Mouse (Mus musculus) G1E (cell line): ENCODE measurements at regions not wholly inside any gene's neighbourhood (a gene's known extent, or its start where the extent isn't known, plus 50 kb on each side); places are given as distances from the start of the nearest gene placed in this dataset.

Experiments used
- ATAC-seq: 2 replicates; pipeline ENCODE4 v1.8.0; 2016; ENCODE audit warnings: mild to moderate bottlenecking; ENCODE audit not compliant: insufficient number of reproducible peaks, poor library complexity, low FRiP score, severe bottlenecking; ENCODE audit errors: extremely low read depth
- DNase-seq: peaks from one replicate; pipeline ENCODE4 v3.0.0; 2012; ENCODE audit warnings: low spot score
- H3K27me3 ChIP-seq: 2 replicates; pipeline ENCODE4 v1.6.1; 2012; ENCODE audit warnings: mild to moderate bottlenecking, low read length, inconsistent platforms; ENCODE audit not compliant: insufficient read depth
- H3K36me3 ChIP-seq: replicated peaks from 2 replicates; pipeline ENCODE3; 2012; ENCODE audit warnings: mild to moderate bottlenecking, inconsistent platforms
- H3K4me1 ChIP-seq: 2 replicates; pipeline ENCODE4 v1.6.1; 2012; ENCODE audit warnings: low read depth, low read length, inconsistent platforms, mixed read lengths; ENCODE audit not compliant: insufficient read depth
- H3K4me3 ChIP-seq: 2 replicates; pipeline ENCODE4 v1.5.1; 2012; ENCODE audit warnings: low read depth, mild to moderate bottlenecking, inconsistent platforms, low read length, moderate library complexity, mixed read lengths
- H3K9me3 ChIP-seq: replicated peaks from 2 replicates; pipeline ENCODE4 v1.6.1; 2012; ENCODE audit warnings: inconsistent platforms
- CTCF ChIP-seq: IDR thresholded peaks from 2 replicates; pipeline ENCODE4 v1.5.1; 2012; ENCODE audit warnings: low read depth, low read length, inconsistent platforms, mixed read lengths
- GATA1 ChIP-seq: IDR thresholded peaks from 2 replicates; pipeline ENCODE4 v1.6.1; 2012; ENCODE audit warnings: borderline replicate concordance, low read length, inconsistent platforms, mixed read lengths
- GATA2 ChIP-seq: IDR thresholded peaks from 2 replicates; pipeline ENCODE4 v1.6.1; 2012; ENCODE audit warnings: low read depth, low read length, inconsistent platforms, borderline replicate concordance
- POLR2AphosphoS5 ChIP-seq: IDR thresholded peaks from 2 replicates; pipeline ENCODE4 v1.6.1; 2012; ENCODE audit warnings: low read depth, low read length, inconsistent platforms; ENCODE audit not compliant: insufficient replicate concordance
- TAL1 ChIP-seq: conservative IDR thresholded peaks from 2 replicates; pipeline ENCODE4 v1.6.1; 2012; ENCODE audit warnings: low read depth, low read length, inconsistent platforms, mixed read lengths

DNA sequence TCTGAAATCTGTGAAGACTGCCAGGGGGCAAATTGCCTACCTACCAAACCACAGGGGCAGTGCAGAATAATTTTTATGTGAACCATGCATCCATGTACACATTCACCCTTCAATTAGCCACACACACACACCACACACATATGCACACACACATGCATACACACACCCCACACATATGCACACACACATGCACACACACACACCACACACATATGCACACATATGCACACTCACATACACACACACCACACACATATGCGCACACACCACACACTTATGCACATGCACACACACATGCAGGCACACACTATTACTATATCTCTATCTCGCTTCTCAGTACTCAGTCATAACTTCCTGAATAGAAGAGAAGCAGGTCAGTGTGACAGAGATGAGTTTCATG is 95.9 kb upstream of the Cadm1 start:
- Histone ChIP-seq H3K4me1 (no peaks in the 10 kb centered on the region), H3K4me3 (no peak overlapping the region), H3K27me3 (peaks cover 3% of the 10 kb centered on the region; the same call in 1 of the 2 replicates), H3K9me3 (peaks cover 19% of the 10 kb centered on the region), H3K36me3 (no peaks in the 10 kb centered on the region)
- ATAC-seq (no peak), DNase-seq (no peak)
- TF ChIP-seq GATA2 (no peak), POLR2AphosphoS5 (no peak), CTCF (no peak), GATA1 (no peak), TAL1 (no peak)

DNA sequence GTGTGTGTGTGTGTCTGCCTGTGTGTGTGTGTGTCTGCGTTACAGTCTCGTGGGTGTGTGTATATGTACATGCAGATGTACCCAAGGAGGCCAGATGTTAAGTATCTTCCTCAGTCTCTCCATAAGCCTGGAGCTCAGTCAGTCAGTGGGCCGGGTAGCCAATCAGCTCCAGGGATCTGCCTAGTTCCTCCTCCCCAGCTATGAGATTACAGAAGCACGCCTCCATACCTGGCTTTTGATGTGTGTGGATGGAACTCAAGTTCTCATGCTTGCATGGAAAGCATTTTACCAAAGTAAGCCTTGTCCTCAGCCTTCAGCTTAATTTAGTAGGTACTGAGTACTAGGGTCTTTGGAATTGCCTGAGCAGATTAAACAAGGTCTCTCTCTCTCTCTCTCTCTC is 91.0 kb upstream of the Cadm1 start:
- Histone ChIP-seq H3K27me3 (peaks cover 3% of the 10 kb centered on the region; the same call in 1 of the 2 replicates), H3K36me3 (no peaks in the 10 kb centered on the region), H3K4me1 (no peaks in the 10 kb centered on the region), H3K9me3 (peaks cover 27% of the 10 kb centered on the region), H3K4me3 (no peak overlapping the region)
- ATAC-seq (no peak), DNase-seq (no peak)
- TF ChIP-seq GATA1 (no peak), TAL1 (no peak), POLR2AphosphoS5 (no peak), CTCF (no peak), GATA2 (no peak)

DNA sequence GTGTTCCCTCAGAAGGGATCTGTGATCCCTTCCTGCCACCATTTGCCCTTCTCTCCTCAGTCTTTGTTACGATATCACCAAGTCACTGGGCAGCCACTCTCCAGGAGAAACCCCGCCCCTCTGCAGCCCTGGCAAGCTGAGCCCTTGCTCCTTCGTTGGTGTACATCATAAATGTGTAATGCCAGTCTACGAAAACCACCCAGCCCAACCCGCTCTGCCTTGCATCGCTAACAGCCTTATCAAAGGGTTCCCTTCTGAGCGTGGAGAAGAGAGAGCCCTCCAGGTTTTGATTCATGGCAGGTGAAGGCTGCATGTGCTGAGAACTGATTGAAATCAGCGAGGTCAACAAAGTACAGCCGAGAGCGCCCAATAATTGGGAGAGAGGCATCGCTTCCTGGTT is 90.5 kb upstream of the Cadm1 start:
- ATAC-seq = no peak
- no peak overlapping the region for H3K4me3 ChIP-seq
- peaks cover 26% of the 10 kb centered on the region for H3K9me3 ChIP-seq
- no peaks in the 10 kb centered on the region for H3K4me1 ChIP-seq
- DNase-seq = no peak
- TF ChIP-seq GATA2 = no peak
- no peak for TF ChIP-seq GATA1
- TF ChIP-seq POLR2AphosphoS5 = no peak
- no peak for TF ChIP-seq CTCF
- TF ChIP-seq TAL1 = no peak
- no peaks in the 10 kb centered on the region for H3K36me3 ChIP-seq
- H3K27me3 ChIP-seq = peaks cover 3% of the 10 kb centered on the region; the same call in 1 of the 2 replicates

DNA sequence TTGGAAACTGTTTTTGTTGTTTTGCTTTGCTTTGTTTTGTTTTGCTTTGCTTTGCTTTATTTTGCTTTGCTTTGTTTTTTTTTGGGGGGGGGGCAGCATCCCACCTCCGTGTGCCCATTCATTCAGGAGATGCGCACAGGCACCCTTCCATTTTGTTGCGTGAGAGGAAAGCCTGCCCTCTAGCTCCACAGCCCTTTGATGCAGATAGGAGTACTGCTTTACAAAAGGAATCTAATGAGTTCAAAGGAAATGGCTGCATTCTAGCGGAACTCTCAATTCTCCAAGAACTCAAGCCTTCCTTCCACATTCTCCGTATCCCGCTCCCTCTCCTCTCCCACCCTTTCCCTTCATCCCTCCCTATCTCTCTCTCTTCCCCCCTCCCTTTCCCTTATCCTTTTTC is 89.8 kb upstream of the Cadm1 start:
- DNase-seq = no peak
- peaks cover 3% of the 10 kb centered on the region; the same call in 1 of the 2 replicates for H3K27me3 ChIP-seq
- H3K36me3 ChIP-seq = no peaks in the 10 kb centered on the region
- H3K4me1 ChIP-seq = no peaks in the 10 kb centered on the region
- H3K9me3 ChIP-seq = peaks cover 26% of the 10 kb centered on the region
- ATAC-seq = no peak
- no peak overlapping the region for H3K4me3 ChIP-seq
- TF ChIP-seq GATA1 = no peak
- no peak for TF ChIP-seq POLR2AphosphoS5
- TF ChIP-seq TAL1 = no peak
- TF ChIP-seq GATA2 = no peak

DNA sequence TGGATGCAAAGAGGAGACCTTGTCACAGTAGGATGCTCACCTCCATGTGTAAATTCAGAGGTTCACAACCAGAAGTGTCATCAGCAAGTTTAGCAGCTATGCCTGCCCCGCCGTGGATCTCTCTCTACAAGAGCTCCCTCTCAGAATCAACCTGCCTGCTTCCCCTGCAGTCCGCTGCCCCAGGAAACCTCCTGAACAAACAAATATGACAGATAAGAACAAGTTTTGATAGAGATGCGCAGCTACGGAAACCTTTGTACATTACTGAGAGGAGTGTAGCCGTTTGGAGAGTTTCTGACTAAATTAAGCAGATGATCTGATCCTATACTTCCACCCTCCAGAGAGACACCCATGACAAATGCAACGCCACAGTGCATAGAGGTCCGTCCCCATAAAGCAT is 88.8 kb upstream of the Cadm1 start:
- peaks cover 18% of the 10 kb centered on the region for H3K9me3 ChIP-seq

DNA sequence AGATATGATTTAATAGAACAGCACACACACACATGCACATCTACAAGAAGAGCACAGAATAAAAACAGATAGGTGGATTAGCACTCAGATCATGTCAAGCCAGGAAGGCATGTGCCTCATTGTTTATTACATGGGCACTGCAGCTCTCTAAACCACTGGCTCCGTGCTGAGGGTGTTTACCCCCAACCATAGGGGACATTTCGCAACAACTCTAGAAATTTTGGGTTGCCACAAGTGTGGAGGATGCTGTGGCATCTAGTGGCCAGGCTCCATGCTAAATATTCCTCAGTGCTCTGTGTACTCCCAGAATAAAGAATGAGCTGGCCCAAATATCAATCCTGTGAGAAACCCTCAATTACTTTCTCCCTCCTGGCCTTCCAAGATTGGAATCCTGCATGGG is 85.8 kb upstream of the Cadm1 start:
- Histone ChIP-seq H3K27me3 (no peaks in the 10 kb centered on the region), H3K4me1 (no peaks in the 10 kb centered on the region), H3K4me3 (no peak overlapping the region), H3K9me3 (peaks cover 15% of the 10 kb centered on the region), H3K36me3 (no peaks in the 10 kb centered on the region)
- DNase-seq (no peak), ATAC-seq (no peak)
- no peak for TF ChIP-seq TAL1
- no peak for TF ChIP-seq GATA2
- TF ChIP-seq POLR2AphosphoS5 = no peak
- TF ChIP-seq CTCF = no peak
- TF ChIP-seq GATA1 = no peak

More for the DNA sequence above, 88.8 kb upstream of the Cadm1 start:
- TF ChIP-seq TAL1 (no peak), POLR2AphosphoS5 (no peak), GATA2 (no peak), GATA1 (no peak), CTCF (no peak)
- Histone ChIP-seq H3K4me3 (no peak overlapping the region), H3K4me1 (no peaks in the 10 kb centered on the region), H3K27me3 (no peaks in the 10 kb centered on the region), H3K36me3 (no peaks in the 10 kb centered on the region)
- DNase-seq (no peak), ATAC-seq (no peak)

DNA sequence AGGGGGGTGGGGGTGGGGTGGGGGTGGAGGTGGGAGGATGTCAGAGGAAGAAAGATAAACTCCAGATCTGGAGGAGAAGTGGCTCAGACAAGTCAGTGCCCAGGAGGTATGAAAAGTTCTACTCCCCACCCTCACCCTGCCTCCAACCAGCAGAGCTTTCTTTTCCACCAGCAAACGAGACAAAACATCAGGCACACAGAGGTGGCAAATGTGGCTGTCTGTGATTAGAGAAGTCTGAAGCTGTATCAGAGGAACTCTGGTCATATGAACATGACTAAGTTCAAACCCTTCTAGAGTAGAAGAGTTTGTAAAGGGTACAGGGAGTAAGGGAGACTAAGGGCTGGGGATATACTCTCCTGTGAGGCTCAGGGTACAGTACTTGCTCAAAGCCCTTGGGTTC is 85.2 kb upstream of the Cadm1 start:
- Histone ChIP-seq H3K27me3 (no peaks in the 10 kb centered on the region), H3K36me3 (no peaks in the 10 kb centered on the region), H3K4me3 (no peak overlapping the region), H3K9me3 (peaks cover 15% of the 10 kb centered on the region; the same call in 1 of the 2 replicates), H3K4me1 (no peaks in the 10 kb centered on the region)
- ATAC-seq (no peak), DNase-seq (no peak)
- TF ChIP-seq TAL1 (no peak), CTCF (no peak)
